Mouse (Mus musculus) spleen, adult 2 months (tissue): ENCODE measurements at regions not wholly inside any gene's neighbourhood (a gene's known extent, or its start where the extent isn't known, plus 50 kb on each side); places are given as distances from the start of the nearest gene placed in this dataset.

Experiments used
- CTCF ChIP-seq: fragments of 200-500 bp; IDR thresholded peaks from 2 replicates; pipeline ENCODE4 v1.5.1; 2011; ENCODE audit warnings: mild to moderate bottlenecking, inconsistent platforms; ENCODE audit not compliant: insufficient read depth, insufficient read length, insufficient replicate concordance; ENCODE audit errors: extremely low read depth
- POLR2A ChIP-seq: fragments of 200-500 bp; IDR thresholded peaks from 2 replicates; pipeline ENCODE4 v1.6.1; 2011; ENCODE audit warnings: low read depth, low read length, inconsistent platforms

DNA sequence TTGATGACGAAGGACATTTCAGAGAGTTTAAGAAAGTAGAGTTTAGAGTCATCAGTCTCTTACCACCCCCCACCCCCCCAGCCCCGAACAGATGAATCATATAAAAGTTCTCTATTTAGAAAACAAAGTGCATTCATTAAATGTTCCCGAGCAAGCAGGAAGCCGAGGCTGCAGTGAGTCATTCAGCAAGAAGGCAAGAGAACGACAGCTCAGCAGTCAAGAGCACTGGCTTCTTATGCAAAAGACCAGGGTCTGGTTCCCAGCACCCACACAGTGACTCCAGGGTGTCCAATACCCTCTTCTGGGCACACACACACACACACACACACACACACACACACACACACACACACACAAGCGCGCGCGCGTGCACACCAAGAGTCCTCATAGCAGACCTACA is 107.0 kb upstream of the Spata13 start:
- TF ChIP-seq CTCF (no peak), POLR2A (no peak)
